Mouse (Mus musculus) erythroblast, embryonic 14.5 days (primary cell): ENCODE data around the gene Copb1. TPM values are rescaled to one million over a fixed set of nuclear protein-coding genes. Genes with fewer than 3 reads are reported as not detected.
"Not testable (repeated sequence)": the region's sequence is repeated elsewhere in the genome, so short reads cannot be mapped to it uniquely, and the experiment has no call there.

Source experiments
- H3K27me3 ChIP-seq: 2 replicates; pipeline ENCODE4 v1.6.1; 2012; ENCODE audit warnings: inconsistent platforms; ENCODE audit not compliant: control insufficient read depth
- H3K36me3 ChIP-seq: 2 replicates; pipeline ENCODE4 v1.6.1; 2012; ENCODE audit warnings: mild to moderate bottlenecking, inconsistent platforms; ENCODE audit not compliant: control insufficient read depth
- H3K4me1 ChIP-seq: 2 replicates; pipeline ENCODE4 v1.6.1; 2012; ENCODE audit warnings: inconsistent platforms; ENCODE audit not compliant: control insufficient read depth
- H3K4me3 ChIP-seq: replicated peaks from 2 replicates; pipeline ENCODE3; 2012; ENCODE audit warnings: moderate library complexity, mild to moderate bottlenecking, inconsistent platforms
- H3K9me3 ChIP-seq: 2 replicates; pipeline ENCODE4 v1.6.1; 2012; ENCODE audit warnings: low read length, inconsistent platforms, mixed read lengths; ENCODE audit not compliant: control insufficient read depth
- GATA1 ChIP-seq: IDR thresholded peaks from 2 replicates; pipeline ENCODE4 v1.6.1; 2012; ENCODE audit warnings: low read length, inconsistent platforms, mixed read lengths
- TAL1 ChIP-seq: IDR thresholded peaks from 3 replicates; pipeline ENCODE4 v1.6.1; 2012; ENCODE audit warnings: low read length, inconsistent platforms, mixed read lengths
- polyA plus RNA-seq: library from polyadenylated mRNA; stranded (reverse); fragments of >175 nt; gene quantifications from 2 replicates; pipeline ENCODE4 v1.2.3, GENCODE M21; 2012

The Copb1 gene
- polyA plus RNA-seq, 1 experiment, result 0.22 TPM

DNA sequence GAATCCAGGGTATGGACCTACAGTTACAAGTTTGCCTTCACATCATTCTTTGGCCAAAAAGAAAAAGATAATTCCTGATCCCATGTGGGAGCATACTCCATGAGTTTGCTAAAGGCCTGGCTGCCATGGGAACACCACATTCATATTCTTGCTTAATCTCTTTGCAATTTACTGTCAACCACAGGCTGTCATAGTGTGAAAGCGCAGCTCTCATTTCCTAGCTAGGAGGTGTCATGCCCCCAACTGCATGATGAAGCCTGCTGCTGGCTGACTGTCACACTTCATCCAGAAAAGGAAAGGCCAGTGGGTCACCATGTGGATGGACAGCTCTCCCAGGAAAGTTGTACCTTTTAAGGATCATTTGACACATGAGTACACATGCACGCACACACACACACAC lies 53.9 kb downstream of the Copb1 start:
- H3K4me1 ChIP-seq, result no peaks in the 10 kb centered on the region
- H3K4me3 ChIP-seq, result no peak overlapping the region
- no peaks in the 10 kb centered on the region for H3K9me3 ChIP-seq
- no peak for TF ChIP-seq TAL1
- no peak for TF ChIP-seq GATA1
- H3K27me3 ChIP-seq, result no peaks in the 10 kb centered on the region
- no peaks in the 10 kb centered on the region for H3K36me3 ChIP-seq

GRCm38 (mm10) chr7:114199428-114200110 lies 54.9 kb downstream of the Copb1 start:
- H3K27me3 ChIP-seq, result no peaks in the 10 kb centered on the region
- no peaks in the 10 kb centered on the region for H3K36me3 ChIP-seq
- H3K4me1 ChIP-seq, result no peaks in the 10 kb centered on the region
- H3K9me3 ChIP-seq, result no peaks in the 10 kb centered on the region
- no peak overlapping the region for H3K4me3 ChIP-seq
- TF ChIP-seq TAL1, result no peak
- TF ChIP-seq GATA1, result no peak

DNA sequence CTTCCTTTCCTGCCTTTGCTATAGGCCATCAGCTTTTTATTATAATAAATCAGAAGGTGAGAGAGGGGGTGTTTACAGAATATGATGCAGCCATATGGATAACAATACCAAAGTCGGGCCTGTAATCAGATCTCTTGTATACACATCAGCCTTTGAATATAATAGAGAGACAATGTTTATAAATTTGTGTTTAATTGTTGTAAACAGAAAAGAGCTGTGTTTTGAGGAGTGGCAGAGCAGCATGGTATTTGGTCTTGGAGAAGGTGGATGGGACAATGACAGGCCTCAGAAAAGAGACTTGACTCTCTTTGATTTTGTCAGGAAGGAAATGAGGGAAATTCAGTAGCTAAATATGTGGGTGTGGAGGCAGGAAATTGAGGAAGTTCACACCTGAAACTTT lies 56.3 kb downstream of the Copb1 start:
- no peak for TF ChIP-seq GATA1
- TF ChIP-seq TAL1, result no peak
- H3K27me3 ChIP-seq, result no peaks in the 10 kb centered on the region
- H3K36me3 ChIP-seq, result no peaks in the 10 kb centered on the region
- no peaks in the 10 kb centered on the region for H3K4me1 ChIP-seq
- H3K4me3 ChIP-seq, result no peak overlapping the region
- no peaks in the 10 kb centered on the region for H3K9me3 ChIP-seq

- H3K36me3 ChIP-seq, H3K27me3 ChIP-seq, H3K4me1 ChIP-seq, H3K9me3 ChIP-seq, H3K4me3 ChIP-seq: not testable (repeated sequence)
Measured at GRCm38 (mm10) chr7:114196588-114196987, 57.9 kb downstream of the Copb1 start.

DNA sequence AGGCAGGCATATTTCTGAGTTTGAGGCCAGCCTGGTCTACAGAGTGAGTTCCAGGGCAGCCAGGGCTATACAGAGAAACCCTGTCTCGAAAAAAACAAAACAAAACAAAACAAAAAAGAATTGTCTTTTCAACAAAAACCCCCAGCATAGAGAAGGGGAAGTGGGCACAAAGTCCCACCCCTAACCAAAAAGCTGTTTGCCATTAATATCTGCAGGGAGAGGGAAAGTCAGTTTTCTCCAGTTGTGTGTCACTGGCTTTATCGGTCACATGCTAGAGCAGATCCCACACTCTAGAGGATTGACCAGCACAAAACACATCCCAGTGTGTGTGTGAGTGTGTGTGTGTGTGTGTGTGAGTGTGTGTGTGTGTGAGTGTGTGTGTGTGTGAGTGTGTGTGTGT lies 59.7 kb downstream of the Copb1 start:
- H3K9me3 ChIP-seq, H3K36me3 ChIP-seq: not testable (repeated sequence)

DNA sequence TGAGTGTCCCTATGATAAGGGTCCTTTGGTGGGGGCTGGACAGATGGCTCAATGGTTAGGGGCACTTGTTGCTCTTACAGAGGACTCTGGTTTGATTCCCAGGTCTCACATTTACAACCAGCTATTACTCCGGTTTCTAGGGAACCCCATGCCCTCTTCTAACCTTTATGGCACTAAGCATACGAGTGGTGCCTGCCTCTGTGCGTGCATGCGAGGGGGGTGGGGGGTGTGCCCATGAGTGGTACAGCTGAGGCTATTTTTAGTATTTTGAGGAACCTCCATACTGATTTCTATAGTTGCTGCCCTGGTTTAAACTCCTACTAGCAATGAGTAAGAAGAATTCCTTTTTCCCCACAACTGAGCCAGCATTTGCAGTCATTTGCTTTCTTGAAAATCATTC lies 60.3 kb downstream of the Copb1 start:
- no peak for TF ChIP-seq GATA1
- no peak for TF ChIP-seq TAL1
- Histone ChIP-seq H3K27me3 (no peaks in the 10 kb centered on the region), H3K36me3 (no peaks in the 10 kb centered on the region), H3K9me3 (no peaks in the 10 kb centered on the region), H3K4me3 (no peak overlapping the region), H3K4me1 (no peaks in the 10 kb centered on the region)

More for the DNA sequence above, 59.7 kb downstream of the Copb1 start:
- not testable (repeated sequence) for H3K27me3 ChIP-seq, H3K4me3 ChIP-seq, H3K4me1 ChIP-seq

- Histone ChIP-seq H3K4me1 (no peaks in the 10 kb centered on the region), H3K27me3 (no peaks in the 10 kb centered on the region), H3K4me3 (no peak overlapping the region), H3K9me3 (no peaks in the 10 kb centered on the region), H3K36me3 (no peaks in the 10 kb centered on the region)
- no peak for TF ChIP-seq TAL1
- TF ChIP-seq GATA1, result no peak
Measured at GRCm38 (mm10) chr7:114193284-114194067, 61.0 kb downstream of the Copb1 start.

GRCm38 (mm10) chr7:114192581-114192980 lies 61.9 kb downstream of the Copb1 start:
- no peaks in the 10 kb centered on the region for H3K27me3 ChIP-seq
- TF ChIP-seq TAL1 (no peak), GATA1 (no peak)

DNA sequence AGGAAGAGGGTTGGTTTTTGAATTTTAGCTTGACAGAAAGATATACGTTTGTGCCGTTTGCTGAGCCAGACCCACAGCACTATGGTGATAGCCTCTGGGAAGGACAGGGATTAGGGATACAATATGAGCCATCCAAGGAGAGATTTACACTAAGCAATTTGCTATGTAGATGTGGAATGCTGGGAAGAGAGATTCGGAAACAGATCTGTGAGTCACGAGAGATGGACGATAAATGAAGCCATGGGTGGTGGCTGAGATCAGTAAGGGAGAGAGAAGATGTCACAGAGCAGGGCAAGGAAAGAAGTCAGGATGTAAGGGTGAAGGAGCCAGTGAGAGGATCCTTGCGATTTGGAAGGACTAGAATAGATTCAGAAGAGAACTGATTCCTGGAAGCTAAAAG lies 71.1 kb downstream of the Copb1 start:
- Histone ChIP-seq H3K27me3 (no peaks in the 10 kb centered on the region), H3K9me3 (no peaks in the 10 kb centered on the region), H3K4me3 (no peak overlapping the region), H3K4me1 (no peaks in the 10 kb centered on the region), H3K36me3 (no peaks in the 10 kb centered on the region)
- TF ChIP-seq TAL1, result no peak
- TF ChIP-seq GATA1, result no peak

More at GRCm38 (mm10) chr7:114192581-114192980, 61.9 kb downstream of the Copb1 start:
- Histone ChIP-seq H3K36me3 (no peaks in the 10 kb centered on the region), H3K9me3 (no peaks in the 10 kb centered on the region), H3K4me3 (no peak overlapping the region), H3K4me1 (no peaks in the 10 kb centered on the region)
